Mouse (Mus musculus) brain, embryonic 14.5 days (tissue): ENCODE measurements around the gene Rnf115. TPM values are rescaled to one million over a fixed set of nuclear protein-coding genes. Genes with fewer than 3 reads are reported as not detected.
"Not testable (repeated sequence)": the region's sequence is repeated elsewhere in the genome, so short reads cannot be mapped to it uniquely, and the experiment has no call there.

Source experiments
- DNase-seq: peaks from one replicate; pipeline ENCODE4 v3.0.0-alpha.2; 2011; ENCODE audit warnings: low read depth
- CTCF ChIP-seq: fragments of 200-500 bp; IDR thresholded peaks from 2 replicates; pipeline ENCODE4 v1.5.1; 2012; ENCODE audit warnings: inconsistent platforms, mild to moderate bottlenecking, moderate library complexity, borderline replicate concordance; ENCODE audit not compliant: insufficient read depth, insufficient read length; ENCODE audit errors: extremely low read depth
- POLR2A ChIP-seq: fragments of 200-500 bp; IDR thresholded peaks from 2 replicates; pipeline ENCODE4 v1.6.1; 2012; ENCODE audit warnings: mild to moderate bottlenecking, inconsistent platforms, borderline replicate concordance; ENCODE audit not compliant: poor library complexity, insufficient read depth, insufficient read length, severe bottlenecking; ENCODE audit errors: extremely low read depth
- polyA plus RNA-seq: library from polyadenylated mRNA; depleted of rRNA; stranded (reverse); fragments of >200 nt; gene quantifications from 2 replicates; pipeline ENCODE4 v1.2.3, GENCODE M21; 2012

Gene Rnf115
- polyA plus RNA-seq, 1 experiment, result 47.5 TPM

- peak; percentile 47 for DNase-seq
- TF ChIP-seq POLR2A, result no peak
- peak; percentile 55 for TF ChIP-seq CTCF
Observed at GRCm38 (mm10) chr3:96719173-96719572, 8.3 kb upstream of the Rnf115 start.

- DNase-seq, result no peak
- TF ChIP-seq CTCF (no peak), POLR2A (no peak)
Observed at GRCm38 (mm10) chr3:96727828-96728633, 567 bp downstream of the Rnf115 start.

- TF ChIP-seq POLR2A, result no peak
- no peak for DNase-seq
Observed at GRCm38 (mm10) chr3:96728634-96729402, 1.4 kb downstream of the Rnf115 start.

GRCm38 (mm10) chr3:96729403-96729784, 1.9 kb downstream of the Rnf115 start:
- no peak for DNase-seq
- TF ChIP-seq CTCF (no peak), POLR2A (no peak)

GRCm38 (mm10) chr3:96730785-96731184, 3.3 kb downstream of the Rnf115 start:
- no peak for TF ChIP-seq CTCF
- TF ChIP-seq POLR2A, result no peak
- no peak for DNase-seq

GRCm38 (mm10) chr3:96733984-96734383, 6.5 kb downstream of the Rnf115 start:
- TF ChIP-seq CTCF (no peak), POLR2A (no peak)
- DNase-seq, result no peak

GRCm38 (mm10) chr3:96735200-96735599, 7.7 kb downstream of the Rnf115 start:
- DNase-seq, result no peak
- TF ChIP-seq CTCF (no peak), POLR2A (no peak)

GRCm38 (mm10) chr3:96737013-96737740, 9.7 kb downstream of the Rnf115 start:
- TF ChIP-seq POLR2A, result no peak
- TF ChIP-seq CTCF, result no peak
- no peak for DNase-seq

GRCm38 (mm10) chr3:96737995-96738394, 10.5 kb downstream of the Rnf115 start:
- TF ChIP-seq CTCF (no peak; the same call in 1 of the 2 replicates), POLR2A (no peak)
- peak; percentile 11 for DNase-seq

GRCm38 (mm10) chr3:96740279-96740678, 12.8 kb downstream of the Rnf115 start:
- not testable (repeated sequence) for DNase-seq

GRCm38 (mm10) chr3:96744348-96744747, 16.9 kb downstream of the Rnf115 start:
- TF ChIP-seq CTCF, result no peak
- no peak for TF ChIP-seq POLR2A
- no peak for DNase-seq

GRCm38 (mm10) chr3:96746829-96747228, 19.4 kb downstream of the Rnf115 start:
- DNase-seq, result no peak

More at GRCm38 (mm10) chr3:96746829-96747228, 19.4 kb downstream of the Rnf115 start:
- no peak for TF ChIP-seq POLR2A
- TF ChIP-seq CTCF, result no peak
